In genomic region chr6:62160320-62160719, GRCm38 (mm10) we compare ENCODE assay signal across 27 mouse cellular contexts.
DNase-seq lines count a peak whose midpoint lies in the region; ATAC-seq and TF ChIP-seq lines count a peak whose summit lies in the region.
"Had no signal": no experiment of that assay in that cellular context is flagged by ENCODE, and none has a peak within 500 bp of the region (broad histone marks: within the 10 kb centered on the region; RNA-seq: fewer than 3 reads in every experiment).

No protein-coding gene starts in this region.

- no peak overlapping the region for H3K27ac ChIP-seq in midbrain, embryonic 14.5 days (replicated peaks; ENCODE audit: low read depth, low read length)
- no peak overlapping the region for H3K27ac ChIP-seq in midbrain, embryonic 10.5 days (replicated peaks)
- no peak overlapping the region for H3K27ac ChIP-seq in cerebellum, adult 2 months (ENCODE audit: insufficient read depth, low read length)
- no peak overlapping the region for H3K27ac ChIP-seq in heart, embryonic 11.5 days (ENCODE audit: low read depth, low read length)
- H3K27ac ChIP-seq in stomach, postnatal 0 days (replicated peaks) = no peak overlapping the region
- H3K27ac ChIP-seq: embryonic facial prominence, embryonic 13.5 days; forebrain, embryonic 12.5 days; heart, adult 2 months; heart, embryonic 15.5 days; hindbrain, embryonic 15.5 days; liver, embryonic 13.5 days had no signal

- TF ChIP-seq CTCF in cerebellum, adult 2 months (IDR thresholded peaks at IDR 0.05; ENCODE audit: borderline replicate concordance, insufficient read depth, low read depth, low read length) = no peak
- TF ChIP-seq CTCF in stomach, postnatal 0 days (IDR thresholded peaks at IDR 0.05; ENCODE audit: low read depth) = no peak

- H3K4me3 ChIP-seq in midbrain, embryonic 14.5 days (replicated peaks; ENCODE audit: low read depth, low read length) = no peak overlapping the region
- no peak overlapping the region for H3K4me3 ChIP-seq in midbrain, embryonic 10.5 days
- no peak overlapping the region for H3K4me3 ChIP-seq in cerebellum, adult 2 months (replicated peaks; ENCODE audit: insufficient read depth, low read depth, low read length)
- H3K4me3 ChIP-seq in heart, embryonic 11.5 days (ENCODE audit: low read depth, low read length) = no peak overlapping the region
- H3K4me3 ChIP-seq in stomach, postnatal 0 days (ENCODE audit: low read depth, low read length) = no peak overlapping the region
- H3K4me3 ChIP-seq: embryonic facial prominence, embryonic 13.5 days; erythroblast, embryonic 14.5 days; forebrain, embryonic 12.5 days; heart, adult 2 months; heart, embryonic 15.5 days; hindbrain, embryonic 15.5 days; liver, embryonic 13.5 days had no signal

- H3K9ac ChIP-seq in midbrain, embryonic 14.5 days (replicated peaks; ENCODE audit: low read length) = no peak overlapping the region
- H3K9ac ChIP-seq in heart, embryonic 11.5 days (ENCODE audit: low read depth, low read length) = no peak overlapping the region
- H3K9ac ChIP-seq in stomach, postnatal 0 days (ENCODE audit: low read length) = no peak overlapping the region
- H3K9ac ChIP-seq: embryonic facial prominence, embryonic 13.5 days; forebrain, embryonic 12.5 days; heart, embryonic 15.5 days; hindbrain, embryonic 15.5 days; liver, embryonic 13.5 days had no signal

- H3K4me1 ChIP-seq in midbrain, embryonic 14.5 days (ENCODE audit: control insufficient read depth, insufficient read depth, low read length) = no peaks in the 10 kb centered on the region
- H3K4me1 ChIP-seq in midbrain, embryonic 10.5 days = peaks cover 4% of the 10 kb centered on the region; the same call in 1 of the 2 replicates
- H3K4me1 ChIP-seq in cerebellum, adult 2 months (ENCODE audit: control insufficient read depth, insufficient read depth, low read length) = peaks cover 2% of the 10 kb centered on the region; the same call in 1 of the 2 replicates
- H3K4me1 ChIP-seq in heart, embryonic 11.5 days (ENCODE audit: control insufficient read depth, insufficient read depth, low read length) = no peaks in the 10 kb centered on the region
- no peaks in the 10 kb centered on the region for H3K4me1 ChIP-seq in stomach, postnatal 0 days (replicated peaks; ENCODE audit: control insufficient read depth, insufficient read depth)
- H3K4me1 ChIP-seq: embryonic facial prominence, embryonic 13.5 days; forebrain, embryonic 12.5 days; heart, embryonic 15.5 days; hindbrain, embryonic 15.5 days; liver, embryonic 13.5 days had no signal

- no peaks in the 10 kb centered on the region for H3K27me3 ChIP-seq in midbrain, embryonic 14.5 days (ENCODE audit: control insufficient read depth, insufficient read depth, low read length)
- H3K27me3 ChIP-seq in midbrain, embryonic 10.5 days (ENCODE audit: low read depth, poor library complexity, severe bottlenecking) = no peaks in the 10 kb centered on the region
- H3K27me3 ChIP-seq in cerebellum, adult 2 months (ENCODE audit: control insufficient read depth, insufficient read depth, low read length) = no peaks in the 10 kb centered on the region
- no peaks in the 10 kb centered on the region for H3K27me3 ChIP-seq in heart, embryonic 11.5 days (ENCODE audit: control insufficient read depth, insufficient read depth, low read length)
- no peaks in the 10 kb centered on the region for H3K27me3 ChIP-seq in stomach, postnatal 0 days (ENCODE audit: control insufficient read depth, insufficient read depth, low read length)
- H3K27me3 ChIP-seq: embryonic facial prominence, embryonic 13.5 days; forebrain, embryonic 12.5 days; heart, embryonic 15.5 days; hindbrain, embryonic 15.5 days; liver, embryonic 13.5 days had no signal

- no peak for TF ChIP-seq POLR2A in cerebellum, adult 2 months (IDR thresholded peaks at IDR 0.05; ENCODE audit: borderline replicate concordance, insufficient read depth, low read length)

- H3K36me3 ChIP-seq in midbrain, embryonic 14.5 days (ENCODE audit: control insufficient read depth, insufficient read depth, low read length) = no peaks in the 10 kb centered on the region
- H3K36me3 ChIP-seq in midbrain, embryonic 10.5 days = no peaks in the 10 kb centered on the region
- H3K36me3 ChIP-seq in heart, embryonic 11.5 days (ENCODE audit: control insufficient read depth, insufficient read depth, low read length) = no peaks in the 10 kb centered on the region
- no peaks in the 10 kb centered on the region for H3K36me3 ChIP-seq in stomach, postnatal 0 days (ENCODE audit: control insufficient read depth, insufficient read depth, low read length)
- H3K36me3 ChIP-seq: embryonic facial prominence, embryonic 13.5 days; forebrain, embryonic 12.5 days; heart, embryonic 15.5 days; hindbrain, embryonic 15.5 days; liver, embryonic 13.5 days had no signal

- no peak for DNase-seq in cerebellum, postnatal 4 days (ENCODE audit: low spot score in 2 of 2)
- peak; percentile 38 for DNase-seq in midbrain, embryonic 14.5 days
- DNase-seq in midbrain, embryonic 10.5 days (ENCODE audit: low spot score) = no peak
- peak; percentile 49 to 74 for DNase-seq in cerebellum, adult 2 months
- DNase-seq in cerebellum, postnatal 25 days = peak; percentile 55 to 70
- no peak for DNase-seq in stomach, postnatal 0 days (ENCODE audit: low spot score)
- DNase-seq: adrenal gland, postnatal 25 days; gastrocnemius, postnatal 25 days; heart, adult 2 months; heart, postnatal 36 days; kidney, adult 9 months; kidney, postnatal 25 days; layer of hippocampus, postnatal 36 days; liver, embryonic 13.5 days; lung, adult 2 months; lung, postnatal 14 days; right cerebral cortex, postnatal 25 days; spleen, adult 18-20 months; thymus, postnatal 25 days had no signal

- H3K4me2 ChIP-seq in midbrain, embryonic 14.5 days (ENCODE audit: low read length) = no peak overlapping the region
- no peak overlapping the region for H3K4me2 ChIP-seq in heart, embryonic 11.5 days
- H3K4me2 ChIP-seq in stomach, postnatal 0 days (replicated peaks; ENCODE audit: low read depth) = no peak overlapping the region
- H3K4me2 ChIP-seq: embryonic facial prominence, embryonic 13.5 days; forebrain, embryonic 12.5 days; heart, embryonic 15.5 days; hindbrain, embryonic 15.5 days; liver, embryonic 13.5 days had no signal

- TF ChIP-seq EP300 in stomach, postnatal 0 days (optimal IDR thresholded peaks at IDR 0.05) = no peak

- H3K9me3 ChIP-seq in midbrain, embryonic 14.5 days (ENCODE audit: control insufficient read depth, low read length) = no peaks in the 10 kb centered on the region
- H3K9me3 ChIP-seq in midbrain, embryonic 10.5 days (replicated peaks) = no peaks in the 10 kb centered on the region
- no peaks in the 10 kb centered on the region for H3K9me3 ChIP-seq in heart, embryonic 11.5 days (replicated peaks; ENCODE audit: control insufficient read depth, low read length)
- no peaks in the 10 kb centered on the region for H3K9me3 ChIP-seq in stomach, postnatal 0 days (ENCODE audit: control insufficient read depth, low read length)
- H3K9me3 ChIP-seq: embryonic facial prominence, embryonic 13.5 days; forebrain, embryonic 12.5 days; heart, embryonic 15.5 days; hindbrain, embryonic 15.5 days; liver, embryonic 13.5 days had no signal

- ATAC-seq in cerebellum, adult (ENCODE audit: insufficient number of reproducible peaks, low FRiP score, low TSS enrichment) = peak; percentile 74
- ATAC-seq in midbrain, embryonic 14.5 days (ENCODE audit: low FRiP score, low TSS enrichment) = peak; percentile 63; the same call in 1 of the 2 replicates
- ATAC-seq in heart, embryonic 11.5 days (replicated peaks; ENCODE audit: insufficient number of reproducible peaks, low FRiP score, low TSS enrichment) = no peak
- ATAC-seq in stomach, postnatal 0 days (ENCODE audit: low FRiP score, low TSS enrichment) = no peak
- ATAC-seq: intestine, embryonic 16.5 days had no signal

Comparison
In these comparisons a context has a peak if more than half of its experiments do, and no peak if none do; other contexts are left out.
1. DNase-seq: peak in midbrain, embryonic 14.5 days (single experiment), cerebellum, adult 2 months (2 of 2) and cerebellum, postnatal 25 days (2 of 2); none in cerebellum, postnatal 4 days (0 of 2), midbrain, embryonic 10.5 days (single experiment) and stomach, postnatal 0 days (single experiment).
2. ATAC-seq: peak in cerebellum, adult (single experiment) and midbrain, embryonic 14.5 days (single experiment); none in heart, embryonic 11.5 days (single experiment) and stomach, postnatal 0 days (single experiment).